Mouse (Mus musculus) erythroblast, embryonic 14.5 days (primary cell): ENCODE results near the gene Exoc4. TPM values are rescaled to one million over a fixed set of nuclear protein-coding genes. Genes with fewer than 3 reads are reported as not detected.
A peak's percentile ranks its signal among the peaks of the same experiment; 100 is the strongest.

Experiments
- H3K27me3 ChIP-seq: 2 replicates; pipeline ENCODE4 v1.6.1; 2012; ENCODE audit warnings: inconsistent platforms; ENCODE audit not compliant: control insufficient read depth
- H3K36me3 ChIP-seq: 2 replicates; pipeline ENCODE4 v1.6.1; 2012; ENCODE audit warnings: mild to moderate bottlenecking, inconsistent platforms; ENCODE audit not compliant: control insufficient read depth
- H3K4me1 ChIP-seq: 2 replicates; pipeline ENCODE4 v1.6.1; 2012; ENCODE audit warnings: inconsistent platforms; ENCODE audit not compliant: control insufficient read depth
- H3K4me3 ChIP-seq: replicated peaks from 2 replicates; pipeline ENCODE3; 2012; ENCODE audit warnings: moderate library complexity, mild to moderate bottlenecking, inconsistent platforms
- H3K9me3 ChIP-seq: 2 replicates; pipeline ENCODE4 v1.6.1; 2012; ENCODE audit warnings: low read length, inconsistent platforms, mixed read lengths; ENCODE audit not compliant: control insufficient read depth
- GATA1 ChIP-seq: IDR thresholded peaks from 2 replicates; pipeline ENCODE4 v1.6.1; 2012; ENCODE audit warnings: low read length, inconsistent platforms, mixed read lengths
- TAL1 ChIP-seq: IDR thresholded peaks from 3 replicates; pipeline ENCODE4 v1.6.1; 2012; ENCODE audit warnings: low read length, inconsistent platforms, mixed read lengths
- polyA plus RNA-seq: library from polyadenylated mRNA; stranded (reverse); fragments of >175 nt; gene quantifications from 2 replicates; pipeline ENCODE4 v1.2.3, GENCODE M21; 2012

Gene Exoc4
- polyA plus RNA-seq, 1 experiment, result 0.65 TPM

DNA sequence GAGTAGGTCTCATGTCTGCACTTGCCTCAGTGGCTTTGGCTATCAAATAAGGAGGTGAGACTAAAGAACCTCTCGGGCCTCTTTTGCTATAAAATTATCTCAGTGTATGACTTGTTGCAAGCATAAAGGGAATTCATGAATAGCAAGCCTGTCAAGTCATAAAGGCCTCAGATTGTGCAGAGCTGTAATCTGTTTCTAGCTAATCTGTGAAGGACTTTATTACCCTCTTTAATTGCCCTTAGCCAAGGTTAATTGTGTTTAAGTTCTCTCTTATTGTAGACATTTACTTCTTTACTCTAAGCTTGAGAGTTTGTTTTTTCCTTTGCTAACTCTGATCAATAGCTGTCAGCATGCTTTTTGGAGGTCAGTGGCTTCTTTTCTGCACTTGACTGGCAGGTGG lies 191.6 kb downstream of the Exoc4 start:
- H3K4me1 ChIP-seq, result no peaks in the 10 kb centered on the region
- no peaks in the 10 kb centered on the region for H3K9me3 ChIP-seq
- no peaks in the 10 kb centered on the region for H3K27me3 ChIP-seq
- no peak overlapping the region for H3K4me3 ChIP-seq
- TF ChIP-seq TAL1 (no peak), GATA1 (no peak)
- peaks cover 15% of the 10 kb centered on the region for H3K36me3 ChIP-seq

DNA sequence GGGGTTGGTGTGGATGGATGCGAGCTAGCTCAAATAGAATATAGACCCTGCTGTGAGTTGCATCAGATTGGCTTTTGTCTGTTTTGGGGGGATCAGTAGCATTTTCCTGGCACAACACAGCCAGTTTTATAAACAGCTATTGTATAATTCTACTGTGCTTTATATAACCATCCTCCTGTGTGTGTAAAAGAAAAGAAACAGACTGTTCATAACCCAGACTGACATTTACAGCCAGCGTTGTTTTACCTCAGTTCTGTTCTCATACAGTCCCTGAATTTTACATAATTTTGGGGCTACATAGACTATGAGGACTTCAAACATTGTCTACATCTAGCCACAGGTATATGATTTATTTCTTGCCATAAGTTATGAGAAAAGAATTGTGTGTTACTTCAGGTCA lies 204.9 kb downstream of the Exoc4 start:
- H3K4me3 ChIP-seq, result no peak overlapping the region
- no peaks in the 10 kb centered on the region for H3K36me3 ChIP-seq
- no peaks in the 10 kb centered on the region for H3K27me3 ChIP-seq
- H3K9me3 ChIP-seq, result no peaks in the 10 kb centered on the region
- peaks cover 12% of the 10 kb centered on the region for H3K4me1 ChIP-seq
- TF ChIP-seq GATA1 (no peak), TAL1 (no peak)

DNA sequence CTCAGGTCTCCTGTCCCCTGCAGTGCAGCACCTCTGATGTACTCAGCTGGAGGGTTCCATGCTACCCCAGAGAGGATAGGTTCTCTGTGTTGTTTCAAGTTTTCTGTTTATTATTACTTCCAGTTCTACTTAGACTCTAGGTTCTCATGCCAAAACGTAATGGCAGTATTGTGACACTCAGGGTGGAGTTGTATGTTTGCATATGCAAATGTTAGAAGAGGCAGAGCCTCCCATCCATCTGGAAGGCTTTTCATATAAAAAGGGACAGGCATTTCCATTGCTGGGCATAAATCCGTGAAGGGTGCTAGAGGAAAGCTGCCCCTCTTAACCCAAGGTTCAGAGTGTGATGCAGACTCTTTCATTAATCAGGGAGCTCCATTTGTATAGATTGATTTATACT lies 205.5 kb downstream of the Exoc4 start:
- no peaks in the 10 kb centered on the region for H3K9me3 ChIP-seq
- no peaks in the 10 kb centered on the region for H3K27me3 ChIP-seq
- no peak overlapping the region for H3K4me3 ChIP-seq
- TF ChIP-seq TAL1 (no peak), GATA1 (no peak)
- H3K36me3 ChIP-seq, result no peaks in the 10 kb centered on the region
- peaks cover 12% of the 10 kb centered on the region for H3K4me1 ChIP-seq

DNA sequence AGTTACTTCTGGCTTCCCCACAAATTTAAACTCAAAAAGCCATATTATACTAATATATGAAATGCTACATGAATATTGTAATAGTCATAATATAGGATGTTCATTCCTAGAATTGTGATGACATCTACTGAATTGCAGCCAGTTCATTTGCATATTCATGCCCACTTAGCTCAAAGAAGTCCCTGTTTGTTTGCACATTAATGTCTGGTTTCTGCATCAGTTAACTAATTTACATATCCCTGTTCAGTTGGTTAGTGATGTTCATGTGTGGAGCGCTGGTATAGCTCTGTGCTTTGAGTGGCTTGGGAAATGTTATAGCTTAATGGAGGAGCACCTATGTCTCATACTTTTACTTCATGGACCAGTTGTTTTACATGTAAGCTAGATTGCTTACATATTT lies 206.4 kb downstream of the Exoc4 start:
- H3K4me3 ChIP-seq, result no peak overlapping the region
- H3K36me3 ChIP-seq, result no peaks in the 10 kb centered on the region
- TF ChIP-seq TAL1 (no peak), GATA1 (no peak)
- H3K27me3 ChIP-seq, result no peaks in the 10 kb centered on the region
- H3K9me3 ChIP-seq, result no peaks in the 10 kb centered on the region
- H3K4me1 ChIP-seq, result peaks cover 12% of the 10 kb centered on the region

DNA sequence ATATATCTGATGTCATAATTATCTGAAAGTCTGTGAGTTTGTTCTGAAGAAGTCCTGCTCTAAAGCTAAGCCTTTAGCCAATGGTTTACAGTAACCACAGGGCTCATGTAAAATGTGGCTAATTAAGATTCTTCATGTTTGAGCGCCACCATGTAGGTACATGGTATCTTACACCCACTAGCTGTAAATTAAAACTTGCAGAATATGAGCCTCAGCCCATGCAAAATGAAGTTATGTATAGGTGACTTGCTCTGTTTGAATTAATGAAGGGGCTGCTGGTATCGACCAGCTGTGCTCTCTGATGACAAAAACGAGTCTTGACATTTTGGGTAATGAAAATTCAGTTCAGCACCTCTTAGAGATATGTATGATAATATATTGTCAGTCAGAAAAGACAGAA lies 216.0 kb downstream of the Exoc4 start:
- TF ChIP-seq TAL1 (no peak), GATA1 (no peak)
- H3K4me3 ChIP-seq, result no peak overlapping the region
- no peaks in the 10 kb centered on the region for H3K27me3 ChIP-seq
- H3K4me1 ChIP-seq, result peaks cover 31% of the 10 kb centered on the region
- no peaks in the 10 kb centered on the region for H3K9me3 ChIP-seq
- no peaks in the 10 kb centered on the region; the same call in 1 of the 2 replicates for H3K36me3 ChIP-seq

DNA sequence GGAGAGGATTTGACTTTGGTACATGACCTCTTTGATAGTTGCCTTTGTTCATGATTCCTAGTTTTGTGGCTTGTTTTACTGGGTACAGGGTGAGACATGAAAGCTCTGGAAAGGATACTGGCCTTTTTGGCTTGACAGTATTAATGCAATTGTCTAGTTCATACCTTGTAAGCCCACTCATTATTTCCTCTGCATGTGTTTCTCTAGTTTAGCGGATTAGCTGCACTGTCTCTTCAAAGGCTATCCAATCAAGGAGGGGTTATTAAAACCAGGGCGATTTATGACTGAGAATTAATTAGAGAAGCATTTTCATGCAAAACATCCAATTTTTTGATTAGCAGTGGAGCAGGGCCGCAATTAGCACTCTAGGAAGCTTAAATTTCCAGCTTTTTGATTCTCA lies 216.5 kb downstream of the Exoc4 start:
- H3K36me3 ChIP-seq, result no peaks in the 10 kb centered on the region; the same call in 1 of the 2 replicates
- TF ChIP-seq TAL1 (no peak), GATA1 (no peak)
- no peaks in the 10 kb centered on the region for H3K27me3 ChIP-seq
- no peak overlapping the region for H3K4me3 ChIP-seq
- no peaks in the 10 kb centered on the region for H3K9me3 ChIP-seq
- H3K4me1 ChIP-seq, result peaks cover 31% of the 10 kb centered on the region

DNA sequence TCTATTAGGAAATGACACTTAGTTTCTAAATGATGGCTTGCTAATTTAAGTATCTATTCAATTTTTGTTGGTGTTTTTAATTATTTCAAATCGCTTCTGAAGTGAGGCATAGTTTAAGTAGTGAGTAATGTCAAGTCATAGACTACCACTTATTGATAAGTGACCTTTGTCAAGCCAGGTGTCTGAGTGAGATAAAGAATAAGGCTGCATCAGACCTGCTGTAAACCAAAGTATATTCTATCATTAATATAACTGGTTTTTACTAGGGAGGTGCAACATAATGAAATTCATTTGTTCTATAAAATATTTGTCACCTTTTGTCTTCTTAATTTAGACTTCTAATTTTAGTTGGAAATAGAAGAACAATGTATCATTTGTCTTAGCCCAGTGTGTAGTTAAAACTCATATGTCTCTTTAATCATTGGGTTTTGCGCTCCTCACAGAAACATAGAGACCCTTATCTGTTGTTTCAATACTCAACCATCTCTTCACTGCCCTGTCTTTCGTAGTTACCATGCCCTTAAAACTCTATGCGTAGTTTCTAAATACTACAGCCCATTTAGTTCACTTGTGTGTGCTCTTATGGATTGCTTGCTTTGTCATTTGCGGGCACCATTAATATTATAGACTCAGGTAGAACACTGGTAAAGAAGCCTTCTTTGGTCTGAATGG lies 217.4 kb downstream of the Exoc4 start:
- Histone ChIP-seq H3K4me1 (peaks cover 31% of the 10 kb centered on the region), H3K9me3 (no peaks in the 10 kb centered on the region), H3K36me3 (no peaks in the 10 kb centered on the region; the same call in 1 of the 2 replicates), H3K4me3 (peak overlapping the region; percentile 9), H3K27me3 (no peaks in the 10 kb centered on the region)
- TF ChIP-seq GATA1 (peak; percentile 45), TAL1 (peak; percentile 57)

DNA sequence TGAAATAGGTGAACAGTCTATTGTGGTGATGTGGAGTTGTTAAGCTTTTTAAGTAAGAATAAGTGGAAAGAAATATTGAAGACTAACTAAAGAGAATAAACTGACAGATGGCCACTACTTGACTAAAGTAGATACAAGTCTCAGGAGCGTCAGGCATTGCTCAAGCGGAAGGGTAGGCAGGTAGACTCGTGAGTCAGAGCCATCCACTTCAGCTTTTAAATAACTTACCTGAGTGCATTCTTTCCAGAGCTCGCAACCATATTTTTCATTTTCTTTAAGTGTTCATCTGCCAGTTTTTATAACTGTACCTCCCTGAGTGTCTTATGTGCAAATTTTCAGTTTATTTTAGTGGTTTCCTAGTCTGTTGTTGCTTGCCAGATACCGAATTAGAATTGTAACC lies 219.6 kb downstream of the Exoc4 start:
- H3K36me3 ChIP-seq, result no peaks in the 10 kb centered on the region
- no peaks in the 10 kb centered on the region for H3K9me3 ChIP-seq
- H3K27me3 ChIP-seq, result no peaks in the 10 kb centered on the region
- H3K4me1 ChIP-seq, result peaks cover 28% of the 10 kb centered on the region
- no peak for TF ChIP-seq TAL1
- no peak for TF ChIP-seq GATA1
- no peak overlapping the region for H3K4me3 ChIP-seq

DNA sequence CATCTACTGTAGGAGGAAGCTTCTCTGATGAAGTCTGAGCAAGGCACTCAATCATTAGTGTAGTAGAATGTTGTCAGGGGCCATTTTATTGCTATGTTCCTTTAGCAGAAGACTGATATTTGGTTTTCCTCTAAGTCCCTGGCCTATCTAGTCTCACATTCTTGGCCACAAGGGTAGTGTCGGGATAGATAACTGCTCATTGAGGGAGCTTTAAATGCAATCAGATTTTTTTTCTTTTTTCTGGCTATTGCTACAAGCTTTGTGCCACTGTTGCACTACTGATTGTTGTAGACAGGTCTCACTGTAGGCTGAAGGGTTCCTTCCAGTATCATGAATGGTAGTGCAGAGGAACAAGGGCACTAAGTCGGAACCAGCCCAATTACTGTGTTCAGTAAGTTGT lies 227.2 kb downstream of the Exoc4 start:
- Histone ChIP-seq H3K4me3 (no peak overlapping the region), H3K9me3 (no peaks in the 10 kb centered on the region), H3K4me1 (peaks cover 8% of the 10 kb centered on the region), H3K36me3 (no peaks in the 10 kb centered on the region), H3K27me3 (no peaks in the 10 kb centered on the region)
- TF ChIP-seq TAL1, result no peak
- no peak for TF ChIP-seq GATA1

DNA sequence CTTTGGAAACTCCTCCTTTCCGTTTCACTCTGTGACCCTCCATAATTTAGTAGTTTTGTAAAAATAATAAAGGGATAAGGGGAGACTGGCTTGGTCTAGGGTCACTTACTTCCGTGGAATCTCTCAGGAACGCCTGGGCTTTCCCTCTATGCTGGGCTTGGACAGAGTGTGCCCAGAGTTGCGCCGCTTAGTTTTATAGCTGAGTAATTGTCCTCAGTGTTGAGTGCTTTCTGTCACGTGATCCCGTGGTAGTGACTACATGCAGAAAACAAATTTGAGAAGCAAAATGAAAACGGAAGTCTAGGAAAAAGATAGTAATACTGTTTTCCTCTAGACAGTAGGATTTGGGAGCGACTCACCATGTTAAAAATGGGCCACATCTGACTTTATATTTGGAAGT lies 235.7 kb downstream of the Exoc4 start:
- no peak overlapping the region for H3K4me3 ChIP-seq
- TF ChIP-seq TAL1, result no peak
- no peak for TF ChIP-seq GATA1
- no peaks in the 10 kb centered on the region for H3K9me3 ChIP-seq
- no peaks in the 10 kb centered on the region for H3K4me1 ChIP-seq
- H3K36me3 ChIP-seq, result no peaks in the 10 kb centered on the region
- no peaks in the 10 kb centered on the region for H3K27me3 ChIP-seq
